ENCODE assay signal across 8 mouse cellular contexts in genomic region chr17:35996949-35997348, GRCm38 (mm10). TPM values are rescaled to one million over a fixed set of nuclear protein-coding genes. Genes with fewer than 3 reads are reported as not detected.
DNase-seq lines count a peak whose midpoint lies in the region; ATAC-seq and TF ChIP-seq lines count a peak whose summit lies in the region.

No protein-coding gene starts in this region.

- no peak for TF ChIP-seq POLR2A in bone marrow, adult 2 months (IDR thresholded peaks at IDR 0.05; ENCODE audit: borderline replicate concordance, control insufficient read depth, low read depth, low read length)

- no peaks in the 10 kb centered on the region for H3K9me3 ChIP-seq in heart, embryonic 10.5 days
- no peaks in the 10 kb centered on the region for H3K9me3 ChIP-seq in kidney, embryonic 15.5 days (replicated peaks)

- H3K36me3 ChIP-seq in heart, embryonic 10.5 days = no peaks in the 10 kb centered on the region
- no peaks in the 10 kb centered on the region for H3K36me3 ChIP-seq in kidney, embryonic 15.5 days

- H3K4me3 ChIP-seq in bone marrow, adult 2 months (replicated peaks; ENCODE audit: control insufficient read depth, low read depth, low read length) = peak overlapping the region; percentile 6
- H3K4me3 ChIP-seq in heart, embryonic 10.5 days = no peak overlapping the region
- no peak overlapping the region for H3K4me3 ChIP-seq in kidney, embryonic 15.5 days (replicated peaks)

- no peak overlapping the region for H3K4me2 ChIP-seq in kidney, embryonic 15.5 days

- WGBS in bone marrow, adult 2 months = under 1% methylated on average over 11 of the region's 11 CpGs
- WGBS in heart, embryonic 10.5 days = 5% methylated on average over 11 of the region's 11 CpGs
- WGBS in kidney, embryonic 15.5 days = 3% methylated on average over 11 of the region's 11 CpGs

- no peaks in the 10 kb centered on the region for H3K27me3 ChIP-seq in heart, embryonic 10.5 days (ENCODE audit: insufficient read depth, poor library complexity, severe bottlenecking)
- H3K27me3 ChIP-seq in kidney, embryonic 15.5 days = no peaks in the 10 kb centered on the region

- H3K9ac ChIP-seq in kidney, embryonic 15.5 days = no peak overlapping the region

- H3K4me1 ChIP-seq in bone marrow, adult 2 months (ENCODE audit: control insufficient read depth, insufficient read depth, low read length) = peaks cover 4% of the 10 kb centered on the region; the same call in 1 of the 2 replicates
- peaks cover 15% of the 10 kb centered on the region for H3K4me1 ChIP-seq in heart, embryonic 10.5 days
- H3K4me1 ChIP-seq in kidney, embryonic 15.5 days = peaks cover 30% of the 10 kb centered on the region

- peak; percentile 97 for TF ChIP-seq CTCF in bone marrow, adult 2 months (IDR thresholded peaks at IDR 0.05; ENCODE audit: control insufficient read depth, insufficient read depth, low read length)

- ATAC-seq in erythroblast, adult 5-6 weeks (replicated peaks; ENCODE audit: low FRiP score, poor library complexity, severe bottlenecking) = peak; percentile 50
- ATAC-seq in kidney, embryonic 15.5 days (replicated peaks; ENCODE audit: low FRiP score) = peak; percentile 67
- ATAC-seq in monocyte, adult 5-6 weeks (replicated peaks; ENCODE audit: insufficient number of reproducible peaks, low FRiP score, low TSS enrichment, poor library complexity, severe bottlenecking) = peak; percentile 75

- H3K27ac ChIP-seq in bone marrow, adult 2 months (ENCODE audit: control insufficient read depth, insufficient read depth, low read depth, low read length, poor library complexity) = no peak overlapping the region
- no peak overlapping the region for H3K27ac ChIP-seq in heart, embryonic 10.5 days
- H3K27ac ChIP-seq in kidney, embryonic 15.5 days = no peak overlapping the region

- DNase-seq in 416B (ENCODE audit: low read depth) (peak; percentile 99), liver (peak; percentile 94)
- peak; percentile 96 for DNase-seq in heart, embryonic 10.5 days (ENCODE audit: low spot score)
- DNase-seq in spleen, postnatal 4 days (ENCODE audit: low spot score in 2 of 2) = peak; percentile 99

RNA-seq across cellular contexts. Expression of gene Prr3, which starts 16.9 kb away (rescaled TPM):
- polyA plus RNA-seq in bone marrow, adult 2 months (2011; ENCODE audit: insufficient read depth, insufficient read length, low replicate concordance, missing spikeins) = 23.0 and 34.5 TPM in 2 replicates
- total RNA-seq in erythroblast, adult 5-6 weeks (2015; ENCODE audit: low replicate concordance) = 2.3 TPM in 1 of 2 replicates, not detected in the other
- 3.0 and 5.4 TPM in 2 replicates for total RNA-seq in erythroblast, adult 5-6 weeks (2017; ENCODE audit: low replicate concordance)
- 21.9 and 30.5 TPM in 2 replicates for polyA plus RNA-seq in heart, embryonic 10.5 days (2016; fragmentation: Nextera tagmentation; extraction: Ambion mirVana)
- polyA plus RNA-seq in kidney, embryonic 15.5 days (2015; fragmentation: Nextera tagmentation; extraction: Ambion mirVana) = 41.5 and 42.5 TPM in 2 replicates
- 14.8 to 25.6 TPM (median 22.1 TPM) in 3 replicates for total RNA-seq in monocyte, adult 5-6 weeks (2017)

RNA-seq across cellular contexts. Expression of gene Gnl1, which starts 17.3 kb away (rescaled TPM):
- 28.0 and 29.9 TPM in 2 replicates for polyA plus RNA-seq in bone marrow, adult 2 months (2011; ENCODE audit: insufficient read depth, insufficient read length, low replicate concordance, missing spikeins)
- 1.5 and 3.3 TPM in 2 replicates for total RNA-seq in erythroblast, adult 5-6 weeks (2015; ENCODE audit: low replicate concordance)
- total RNA-seq in erythroblast, adult 5-6 weeks (2017; ENCODE audit: low replicate concordance) = 2.0 and 4.3 TPM in 2 replicates
- 47.2 and 49.8 TPM in 2 replicates for polyA plus RNA-seq in heart, embryonic 10.5 days (2016; fragmentation: Nextera tagmentation; extraction: Ambion mirVana)
- 51.5 and 52.4 TPM in 2 replicates for polyA plus RNA-seq in kidney, embryonic 15.5 days (2015; fragmentation: Nextera tagmentation; extraction: Ambion mirVana)
- total RNA-seq in monocyte, adult 5-6 weeks (2017) = 23.0 to 44.8 TPM (median 31.8 TPM) in 3 replicates

RNA-seq across cellular contexts. Expression of gene H2-T24, which starts 23.4 kb away (rescaled TPM):
- 48.0 and 67.4 TPM in 2 replicates for polyA plus RNA-seq in bone marrow, adult 2 months (2011; ENCODE audit: insufficient read depth, insufficient read length, low replicate concordance, missing spikeins)
- 161 and 177 TPM in 2 replicates for total RNA-seq in erythroblast, adult 5-6 weeks (2015; ENCODE audit: low replicate concordance)
- 587 and 609 TPM in 2 replicates for total RNA-seq in erythroblast, adult 5-6 weeks (2017; ENCODE audit: low replicate concordance)
- polyA plus RNA-seq in heart, embryonic 10.5 days (2016; fragmentation: Nextera tagmentation; extraction: Ambion mirVana) = 2.5 and 2.6 TPM in 2 replicates
- polyA plus RNA-seq in kidney, embryonic 15.5 days (2015; fragmentation: Nextera tagmentation; extraction: Ambion mirVana) = 2.9 and 3.5 TPM in 2 replicates
- 59.4 to 98.9 TPM (median 63.8 TPM) in 3 replicates for total RNA-seq in monocyte, adult 5-6 weeks (2017)

RNA-seq across cellular contexts. Expression of gene Abcf1, which starts 27.4 kb away (rescaled TPM):
- 77.2 and 120 TPM in 2 replicates for polyA plus RNA-seq in bone marrow, adult 2 months (2011; ENCODE audit: insufficient read depth, insufficient read length, low replicate concordance, missing spikeins)
- 13.0 and 13.6 TPM in 2 replicates for total RNA-seq in erythroblast, adult 5-6 weeks (2015; ENCODE audit: low replicate concordance)
- total RNA-seq in erythroblast, adult 5-6 weeks (2017; ENCODE audit: low replicate concordance) = 33.9 and 71.4 TPM in 2 replicates
- 81.6 and 81.8 TPM in 2 replicates for polyA plus RNA-seq in heart, embryonic 10.5 days (2016; fragmentation: Nextera tagmentation; extraction: Ambion mirVana)
- polyA plus RNA-seq in kidney, embryonic 15.5 days (2015; fragmentation: Nextera tagmentation; extraction: Ambion mirVana) = 98.1 and 103 TPM in 2 replicates
- total RNA-seq in monocyte, adult 5-6 weeks (2017) = 177 to 254 TPM (median 221 TPM) in 3 replicates

RNA-seq across cellular contexts. Expression of gene H2-T23, which starts 35.7 kb away (rescaled TPM):
- polyA plus RNA-seq in bone marrow, adult 2 months (2011; ENCODE audit: insufficient read depth, insufficient read length, low replicate concordance, missing spikeins) = 60.1 and 94.6 TPM in 2 replicates
- total RNA-seq in erythroblast, adult 5-6 weeks (2015; ENCODE audit: low replicate concordance) = 249 and 264 TPM in 2 replicates
- total RNA-seq in erythroblast, adult 5-6 weeks (2017; ENCODE audit: low replicate concordance) = 271 and 275 TPM in 2 replicates
- polyA plus RNA-seq in heart, embryonic 10.5 days (2016; fragmentation: Nextera tagmentation; extraction: Ambion mirVana) = 1.2 and 3.4 TPM in 2 replicates
- polyA plus RNA-seq in kidney, embryonic 15.5 days (2015; fragmentation: Nextera tagmentation; extraction: Ambion mirVana) = 4.3 and 4.5 TPM in 2 replicates
- total RNA-seq in monocyte, adult 5-6 weeks (2017) = 372 to 405 TPM (median 385 TPM) in 3 replicates

Comparison
In these comparisons a context has a peak if more than half of its experiments do, and no peak if none do; other contexts are left out.
1. RNA of gene H2-T24, which starts 23.4 kb away (polyA plus RNA-seq): 48.0 to 67.4 TPM in bone marrow, adult 2 months; 2.9 to 3.5 TPM in kidney, embryonic 15.5 days and 2.5 to 2.6 TPM in heart, embryonic 10.5 days; every median in the first group is over 10 times any median in the second.
2. Peak in every context shown above with its lines, with median percentiles within 50 percentile points of each other: DNase-seq and ATAC-seq.